Mouse (Mus musculus): Measurements from ENCODE around the gene Cyp4a12a.
"Not testable (repeated sequence)": the region's sequence is repeated elsewhere in the genome, so short reads cannot be mapped to it uniquely, and the experiment has no call there.

The Cyp4a12a gene

DNA sequence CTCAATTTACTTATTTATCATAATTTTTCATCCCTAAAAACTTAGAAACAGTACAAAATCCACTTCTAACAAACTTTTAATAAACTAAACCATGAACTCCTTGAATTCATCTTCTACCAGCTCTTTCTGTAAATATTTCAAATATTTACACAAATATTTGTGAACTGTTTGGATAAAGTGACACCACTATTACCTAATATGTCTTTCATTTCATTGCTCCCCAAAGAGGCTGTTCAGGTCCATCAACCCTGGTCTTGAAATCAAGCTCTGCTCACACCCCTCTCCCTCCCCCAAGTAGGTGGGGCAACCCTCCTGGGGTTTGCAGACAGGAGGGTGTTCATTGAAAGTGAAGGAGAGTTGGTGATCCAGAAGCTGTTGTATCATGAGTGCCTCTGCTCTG, at the start of gene Cyp4a12a:
TSS of gene Cyp4a12a (plus strand) at position 301 of the 400 bp plus-strand sequence.
- DNase-seq, result not testable (repeated sequence)

DNA sequence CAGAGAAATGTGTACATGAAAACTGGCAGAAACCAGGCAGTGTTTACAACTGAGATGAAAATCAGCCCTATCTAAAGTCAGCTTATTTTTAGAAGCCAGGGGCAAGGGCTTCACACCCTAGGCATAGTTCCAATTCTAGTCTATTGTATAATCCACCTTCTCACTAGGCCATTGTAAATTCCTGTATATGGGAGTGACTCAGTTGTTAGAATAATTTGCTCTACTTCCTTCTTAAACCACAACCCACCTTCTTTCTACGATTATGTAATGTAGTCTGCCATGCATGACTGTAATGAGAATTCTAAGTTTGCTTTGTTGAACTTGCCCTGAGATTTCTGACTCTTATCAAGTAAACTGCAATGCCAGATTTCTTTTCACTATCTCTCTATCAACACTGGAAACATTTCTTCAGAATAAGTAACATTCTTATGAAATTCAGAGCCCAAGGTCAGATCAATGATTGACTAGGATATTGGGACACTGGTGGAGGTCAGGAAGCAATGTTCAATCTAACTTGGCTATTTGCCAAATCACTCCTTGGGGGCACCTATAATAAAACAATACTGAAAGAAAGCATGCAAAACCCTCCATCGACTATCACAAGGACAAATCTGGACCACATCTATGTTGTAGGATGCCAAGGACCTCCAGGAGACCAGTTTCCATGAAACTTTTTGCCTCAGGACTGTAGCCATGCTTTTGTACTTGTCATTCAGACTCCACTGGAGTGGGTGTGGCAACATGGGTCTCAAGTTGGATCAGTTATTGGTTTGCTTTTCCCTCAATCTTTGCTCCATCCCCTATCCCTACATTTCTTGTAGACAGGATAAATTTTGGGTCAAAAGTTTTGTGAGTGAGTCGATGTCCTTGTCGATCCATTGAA, 33.9 kb upstream of the Cyp4a12a start:
- DNase-seq, result not testable (repeated sequence)

DNA sequence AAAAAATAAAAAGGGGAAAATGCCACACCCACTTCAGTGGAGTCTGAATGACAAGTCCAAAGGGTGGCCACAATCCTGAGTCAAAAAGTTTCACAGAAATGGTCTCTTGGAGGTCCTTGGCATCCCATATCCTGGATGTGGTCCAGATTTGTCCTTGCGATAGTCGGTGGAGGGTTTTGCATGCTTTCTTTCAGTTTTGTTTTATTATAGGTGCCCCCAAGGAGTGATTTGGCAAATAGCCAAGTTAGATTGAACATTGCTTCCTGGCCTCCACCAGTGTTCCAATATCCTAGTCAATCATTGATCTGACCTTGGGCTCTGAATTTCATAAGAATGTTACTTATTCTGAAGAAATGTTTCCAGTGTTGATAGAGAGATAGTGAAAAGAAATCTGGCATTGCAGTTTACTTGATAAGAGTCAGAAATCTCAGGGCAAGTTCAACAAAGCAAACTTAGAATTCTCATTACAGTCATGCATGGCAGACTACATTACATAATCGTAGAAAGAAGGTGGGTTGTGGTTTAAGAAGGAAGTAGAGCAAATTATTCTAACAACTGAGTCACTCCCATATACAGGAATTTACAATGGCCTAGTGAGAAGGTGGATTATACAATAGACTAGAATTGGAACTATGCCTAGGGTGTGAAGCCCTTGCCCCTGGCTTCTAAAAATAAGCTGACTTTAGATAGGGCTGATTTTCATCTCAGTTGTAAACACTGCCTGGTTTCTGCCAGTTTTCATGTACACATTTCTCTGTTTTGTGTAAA, 20.4 kb upstream of the Cyp4a12a start:
- not testable (repeated sequence) for DNase-seq

DNA sequence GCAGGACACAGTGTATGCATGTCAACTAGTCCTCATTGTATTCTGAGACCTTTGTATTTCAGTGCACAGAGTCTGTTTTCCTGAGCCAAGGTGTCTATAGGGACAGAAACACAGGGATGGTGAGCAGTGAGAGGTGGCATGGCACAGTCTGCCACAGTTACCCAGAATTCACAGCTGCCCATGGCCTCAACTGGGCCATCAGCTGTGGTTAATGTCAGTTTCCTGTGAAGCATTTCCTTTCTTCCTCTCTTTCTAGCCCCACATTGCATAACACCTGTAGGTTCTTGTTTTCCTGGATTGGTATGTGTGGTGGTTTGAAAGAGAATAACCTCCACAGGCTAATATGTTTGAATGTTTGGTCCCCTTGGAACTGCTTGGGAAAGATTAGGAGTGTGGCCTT, 18.5 kb upstream of the Cyp4a12a start:
- DNase-seq, result no peak

DNA sequence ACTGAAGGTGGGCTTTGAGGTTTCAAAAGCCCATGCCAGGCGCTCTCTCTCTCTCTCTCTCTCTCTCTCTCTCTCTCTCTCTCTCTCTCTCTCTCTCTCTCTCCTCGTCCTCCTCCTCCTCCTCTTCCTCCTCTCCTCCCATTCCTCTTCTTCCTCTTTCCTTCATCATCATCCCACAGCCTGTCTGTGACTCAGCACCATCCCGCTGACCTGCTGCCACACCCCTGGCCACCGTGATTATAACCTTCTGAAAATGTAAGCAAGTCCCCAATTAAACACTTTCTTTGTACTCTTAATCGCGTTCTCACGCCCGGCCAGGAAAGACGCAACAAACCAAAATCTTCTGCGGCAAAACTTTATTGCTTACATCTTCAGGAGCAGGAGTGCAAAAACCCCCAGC, 18.1 kb upstream of the Cyp4a12a start:
- DNase-seq, result not testable (repeated sequence)

DNA sequence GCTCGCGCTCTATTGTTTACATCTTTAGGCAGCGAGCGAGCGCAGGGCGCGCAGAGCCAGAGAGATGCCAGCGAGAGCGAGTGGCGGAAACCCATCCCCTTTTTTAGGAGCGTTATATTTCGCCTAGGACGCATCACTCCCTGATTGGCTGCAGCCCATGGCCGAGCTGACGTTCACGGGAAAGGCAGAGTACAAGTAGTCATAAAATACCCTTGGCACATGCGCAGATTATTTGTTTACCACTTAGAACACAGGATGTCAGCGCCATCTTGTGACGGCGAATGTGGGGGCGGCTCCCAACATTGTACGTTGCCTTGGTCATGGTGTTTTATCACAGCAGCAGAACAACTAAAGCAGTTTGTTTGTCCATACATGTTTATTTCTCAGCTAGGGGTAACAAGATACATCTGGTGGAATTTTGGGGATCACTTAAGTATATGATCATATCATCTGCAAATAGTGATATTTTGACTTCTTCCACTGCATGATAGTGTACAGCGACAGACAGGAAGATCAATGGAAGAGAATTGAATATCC, 17.5 kb upstream of the Cyp4a12a start:
- DNase-seq, result not testable (repeated sequence)

DNA sequence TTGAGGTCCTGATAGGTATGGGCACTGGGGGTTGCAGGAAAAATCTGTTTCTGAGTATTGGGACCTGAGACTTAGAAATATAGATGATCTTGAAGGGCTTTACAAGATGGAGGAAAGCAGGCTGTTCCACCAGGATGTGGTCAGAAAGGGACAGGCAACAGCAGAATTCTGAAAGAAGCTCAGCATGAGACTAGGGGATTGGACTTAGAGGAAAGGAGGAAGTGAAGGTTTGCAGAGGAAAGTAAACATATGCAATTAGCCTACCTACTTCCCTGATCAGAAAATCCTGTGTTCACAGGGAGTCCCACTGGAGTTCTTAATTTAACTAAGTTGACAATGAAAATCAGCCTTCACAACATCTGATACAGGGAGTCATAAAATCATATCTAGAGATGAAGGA, 26.9 kb downstream of the Cyp4a12a start:
- not testable (repeated sequence) for DNase-seq

DNA sequence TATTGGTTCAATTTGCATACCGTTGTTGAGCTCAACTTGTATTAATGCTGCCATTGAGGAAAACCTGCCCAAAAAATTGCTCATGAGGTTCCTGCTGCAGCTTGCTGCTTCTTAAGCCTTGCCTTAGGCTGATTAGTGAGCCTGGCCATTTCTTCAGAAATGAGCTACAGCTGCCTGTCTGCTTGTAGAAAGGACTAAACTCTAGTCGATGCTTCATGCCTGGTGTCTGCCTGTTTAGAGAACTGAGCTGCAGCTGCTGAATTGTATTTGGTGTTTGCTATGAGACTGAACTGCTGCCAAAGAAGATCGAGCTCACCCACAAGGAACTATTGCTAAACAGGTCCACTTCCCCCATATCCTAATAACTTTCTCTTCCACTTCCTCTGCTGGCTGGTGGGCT, 66.8 kb downstream of the Cyp4a12a start:
- not testable (repeated sequence) for DNase-seq

DNA sequence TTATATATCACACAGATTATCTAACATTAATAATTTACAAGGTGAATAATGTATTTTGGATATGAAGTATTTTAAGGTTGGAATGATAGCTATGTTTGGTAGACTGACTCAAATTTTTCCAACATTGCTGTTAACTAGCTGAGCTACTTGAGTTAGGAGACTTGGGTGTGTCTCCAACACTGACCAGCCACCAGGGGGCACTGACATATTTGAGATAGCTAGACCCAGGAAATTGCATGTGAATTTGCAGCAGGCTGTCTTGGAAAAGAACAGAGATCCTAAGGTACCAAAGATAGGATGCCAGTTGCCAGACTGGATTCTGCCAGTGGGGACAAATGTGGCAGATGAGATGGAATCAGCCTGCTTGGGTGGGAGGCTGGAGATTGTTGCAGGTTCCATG, 69.2 kb downstream of the Cyp4a12a start:
- not testable (repeated sequence) for DNase-seq

Measured in layer of hippocampus, adult 9-11 months (tissue).